Mouse (Mus musculus) kidney, postnatal 0 days (tissue): ENCODE measurements around the gene Ina. TPM values are rescaled to one million over a fixed set of nuclear protein-coding genes. Genes with fewer than 3 reads are reported as not detected.

Experiments
- ATAC-seq: fragments of 200-750 bp; cut with Nextera tagmentation; replicated peaks from 2 replicates; pipeline ENCODE4 v1.8.0; 2017; ENCODE audit warnings: low read depth, moderate number of reproducible peaks, moderate TSS enrichment, moderate library complexity; ENCODE audit not compliant: low FRiP score
- DNase-seq: peaks from one replicate; pipeline ENCODE4 v3.0.0-alpha.2; 2016; ENCODE audit warnings: low spot score
- H3K27ac ChIP-seq: fragments of 300-500 bp; sonication (generic); 2 replicates; pipeline ENCODE4 v1.5.1; 2014; ENCODE audit warnings: mild to moderate bottlenecking
- H3K27me3 ChIP-seq: fragments of 300-500 bp; sonication (generic); 2 replicates; pipeline ENCODE4 v1.6.1; 2014; ENCODE audit warnings: low read length, mixed read lengths; ENCODE audit not compliant: insufficient read depth
- H3K36me3 ChIP-seq: fragments of 300-500 bp; sonication (generic); 2 replicates; pipeline ENCODE4 v1.6.1; 2014; ENCODE audit warnings: low read length, mixed read lengths; ENCODE audit not compliant: insufficient read depth
- H3K4me1 ChIP-seq: fragments of 300-500 bp; sonication (generic); replicated peaks from 2 replicates; pipeline ENCODE4 v1.6.1; 2014; ENCODE audit warnings: antibody characterized with exemption, low read length, mixed read lengths; ENCODE audit not compliant: insufficient read depth
- H3K4me2 ChIP-seq: fragments of 300-500 bp; sonication (generic); 2 replicates; pipeline ENCODE4 v1.6.1; 2014; ENCODE audit warnings: mild to moderate bottlenecking, low read length, moderate library complexity, mixed read lengths
- H3K4me3 ChIP-seq: fragments of 300-500 bp; sonication (generic); replicated peaks from 2 replicates; pipeline ENCODE4 v1.5.1; 2014; ENCODE audit warnings: low read depth, low read length
- H3K9ac ChIP-seq: fragments of 300-500 bp; sonication (generic); 2 replicates; pipeline ENCODE4 v1.6.1; 2014; ENCODE audit warnings: low read depth, low read length
- H3K9me3 ChIP-seq: fragments of 300-500 bp; sonication (generic); replicated peaks from 2 replicates; pipeline ENCODE4 v1.6.1; 2016; ENCODE audit warnings: low read length, inconsistent platforms, mixed read lengths
- CTCF ChIP-seq: IDR thresholded peaks from 2 replicates; pipeline ENCODE4 v1.5.1; 2016; ENCODE audit warnings: antibody characterized with exemption, low read depth, mild to moderate bottlenecking, moderate library complexity
- WGBS: fragments of 180-500 bp; shearing (Covaris S2); extraction: QIAGEN DNeasy Blood & Tissue Kit; methylation state at CpG from one replicate; pipeline ENCODE4 v1.1.7; 2014; 5-methylcytosine and 5-hydroxymethylcytosine counted together
- polyA plus RNA-seq: library from polyadenylated mRNA; unstranded; fragments of >200 nt; fragmentation: Nextera tagmentation; extraction: Ambion mirVana; gene quantifications from 2 replicates; pipeline ENCODE4 v1.2.1, GENCODE M21; 2015

Gene Ina
- polyA plus RNA-seq, result 0.05 and 0.24 TPM in 2 replicates

- Histone ChIP-seq H3K9me3 (no peaks in the 10 kb centered on the region), H3K4me2 (peak within 1 kb of the TSS; percentile 59), H3K9ac (no peak within 1 kb of the TSS), H3K27ac (no peak within 1 kb of the TSS), H3K27me3 (peaks cover 43% of the 10 kb centered on the region), H3K36me3 (no peaks in the 10 kb centered on the region), H3K4me3 (peak within 1 kb of the TSS; percentile 16), H3K4me1 (peaks cover 9% of the 10 kb centered on the region)
- peak; percentile 25; the same call in 1 of the 2 replicates for TF ChIP-seq CTCF
- peak; percentile 59 for ATAC-seq
- under 1% methylated on average over 108 of the region's 124 CpGs for WGBS
- DNase-seq, result peak; percentile 74
Observed at GRCm38 (mm10) chr19:47014447-47015381, at the start of gene Ina, which contains the start of gene Nt5c2. TSS of gene Ina (plus strand) at chr19:47014698. TSS of gene Nt5c2 (minus strand) at chr19:47015153.

- DNase-seq, result no peak
- ATAC-seq, result no peak
- Histone ChIP-seq H3K27ac (no peak overlapping the region), H3K4me1 (peaks cover 12% of the 10 kb centered on the region; the same call in 1 of the 2 replicates), H3K9me3 (no peaks in the 10 kb centered on the region), H3K4me2 (no peak overlapping the region), H3K27me3 (no peaks in the 10 kb centered on the region), H3K9ac (no peak overlapping the region), H3K4me3 (no peak overlapping the region), H3K36me3 (no peaks in the 10 kb centered on the region)
- no peak for TF ChIP-seq CTCF
Observed at GRCm38 (mm10) chr19:46965496-46965895, 49.0 kb upstream of the Ina start.

DNA sequence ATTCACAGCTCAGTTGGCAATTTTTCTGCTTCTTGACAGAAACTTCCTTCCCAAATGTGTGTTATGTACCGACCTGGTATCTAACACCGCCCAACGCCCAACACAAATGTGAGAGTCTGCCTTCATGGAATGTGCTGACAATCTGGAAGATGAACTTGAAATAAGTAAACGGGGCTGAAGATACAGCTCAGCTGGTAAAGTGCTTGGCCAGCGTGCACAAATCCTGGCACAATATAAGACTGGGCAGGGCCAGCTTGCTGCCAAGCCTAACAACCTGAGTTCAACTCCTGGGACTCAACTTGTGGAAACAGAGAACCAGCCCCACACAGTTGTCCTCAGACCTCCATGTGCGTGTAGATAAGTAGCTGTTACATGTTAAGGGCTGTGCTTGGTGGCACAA is 48.2 kb upstream of the Ina start:
- 95% methylated on average over 6 of the region's 6 CpGs for WGBS
- Histone ChIP-seq H3K27me3 (no peaks in the 10 kb centered on the region), H3K4me1 (peaks cover 9% of the 10 kb centered on the region; the same call in 1 of the 2 replicates), H3K4me2 (no peak overlapping the region), H3K27ac (no peak overlapping the region), H3K4me3 (no peak overlapping the region), H3K9me3 (no peaks in the 10 kb centered on the region), H3K36me3 (no peaks in the 10 kb centered on the region), H3K9ac (no peak overlapping the region)
- TF ChIP-seq CTCF, result no peak
- DNase-seq (no peak), ATAC-seq (no peak)

GRCm38 (mm10) chr19:46967861-46968260 is 46.6 kb upstream of the Ina start:
- TF ChIP-seq CTCF, result no peak
- WGBS, result 69% methylated on average over 4 of the region's 4 CpGs
- Histone ChIP-seq H3K27ac (no peak overlapping the region), H3K4me2 (no peak overlapping the region), H3K9ac (no peak overlapping the region), H3K4me1 (peaks cover 8% of the 10 kb centered on the region), H3K9me3 (no peaks in the 10 kb centered on the region), H3K4me3 (no peak overlapping the region), H3K36me3 (no peaks in the 10 kb centered on the region), H3K27me3 (no peaks in the 10 kb centered on the region)
- no peak for DNase-seq
- ATAC-seq, result no peak

- Histone ChIP-seq H3K9me3 (no peaks in the 10 kb centered on the region), H3K4me1 (peaks cover 8% of the 10 kb centered on the region; the same call in 1 of the 2 replicates), H3K4me3 (no peak overlapping the region), H3K4me2 (no peak overlapping the region), H3K9ac (no peak overlapping the region), H3K27ac (no peak overlapping the region), H3K36me3 (no peaks in the 10 kb centered on the region), H3K27me3 (no peaks in the 10 kb centered on the region)
- no peak for ATAC-seq
- WGBS, result 84% methylated on average over 5 of the region's 5 CpGs
- DNase-seq, result no peak
- no peak for TF ChIP-seq CTCF
Observed at GRCm38 (mm10) chr19:46968833-46969232, 45.7 kb upstream of the Ina start.

DNA sequence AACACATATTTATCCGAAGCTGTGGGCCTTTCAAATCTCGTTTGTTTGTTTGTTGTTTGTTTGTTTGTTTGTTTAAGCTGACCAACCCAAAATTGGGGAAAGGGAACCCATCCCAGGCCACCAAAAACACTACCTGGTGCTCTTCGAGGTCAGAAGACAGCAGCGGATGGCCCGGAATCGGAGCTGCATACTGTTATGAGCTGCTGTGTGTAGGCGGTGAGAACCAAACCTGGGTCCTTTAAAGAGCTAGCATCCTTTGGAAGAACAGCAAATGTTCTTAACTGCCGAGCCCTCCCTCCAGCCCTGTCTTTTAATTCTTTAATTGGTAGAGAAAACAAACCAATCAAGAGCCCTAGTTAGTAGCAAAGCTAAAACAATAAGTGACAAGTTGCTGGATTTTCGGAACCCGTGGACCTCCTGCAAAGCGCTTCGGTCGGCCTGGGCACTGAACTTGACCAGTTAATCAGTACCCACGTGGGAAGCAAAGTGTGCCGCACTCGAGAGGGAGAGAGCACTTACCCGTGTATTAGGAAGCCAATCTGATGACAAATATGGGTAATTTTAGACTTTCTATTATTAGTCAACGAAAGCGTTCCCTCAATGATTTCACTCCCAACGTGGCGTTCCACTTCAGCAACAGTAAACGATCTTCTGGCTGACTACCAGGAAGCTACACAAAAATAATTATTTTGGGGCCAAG is 45.1 kb upstream of the Ina start:
- DNase-seq (peak; percentile 33), ATAC-seq (0 out of 2 replicates have a peak, but pooled peaks have one; percentile 22)
- no peak for TF ChIP-seq CTCF
- Histone ChIP-seq H3K9me3 (no peaks in the 10 kb centered on the region), H3K27me3 (no peaks in the 10 kb centered on the region), H3K27ac (no peak overlapping the region), H3K4me1 (peaks cover 8% of the 10 kb centered on the region; the same call in 1 of the 2 replicates), H3K36me3 (no peaks in the 10 kb centered on the region), H3K4me3 (no peak overlapping the region), H3K9ac (no peak overlapping the region), H3K4me2 (peak overlapping the region; percentile 18)
- WGBS, result 52% methylated on average over 22 of the region's 22 CpGs
